Mouse (Mus musculus): ENCODE measurements around the gene Cnga1. TPM values are rescaled to one million over a fixed set of nuclear protein-coding genes. Genes with fewer than 3 reads are reported as not detected.

Gene Cnga1
- polyA plus RNA-seq (2012), result not detected in 2 replicates

GRCm38 (mm10) chr5:72644175-72644574 lies at the start of gene Cnga1:
TSS of gene Cnga1 (minus strand) at chr5:72644275.

GRCm38 (mm10) chr5:72647418-72647907 lies 3.4 kb upstream of the Cnga1 start, which contains the start of gene Nipal1:
TSS of gene Nipal1 (plus strand) at chr5:72647795.

GRCm38 (mm10) chr5:72587192-72587681 lies 56.8 kb downstream of the Cnga1 start, which contains the start of gene Gm5868:
TSS of gene Gm5868 (minus strand) at chr5:72587551.

GRCm38 (mm10) chr5:72580970-72581332 lies 63.1 kb downstream of the Cnga1 start, which contains the start of gene Zar1:
TSS of gene Zar1 (minus strand) at chr5:72581254.

DNA sequence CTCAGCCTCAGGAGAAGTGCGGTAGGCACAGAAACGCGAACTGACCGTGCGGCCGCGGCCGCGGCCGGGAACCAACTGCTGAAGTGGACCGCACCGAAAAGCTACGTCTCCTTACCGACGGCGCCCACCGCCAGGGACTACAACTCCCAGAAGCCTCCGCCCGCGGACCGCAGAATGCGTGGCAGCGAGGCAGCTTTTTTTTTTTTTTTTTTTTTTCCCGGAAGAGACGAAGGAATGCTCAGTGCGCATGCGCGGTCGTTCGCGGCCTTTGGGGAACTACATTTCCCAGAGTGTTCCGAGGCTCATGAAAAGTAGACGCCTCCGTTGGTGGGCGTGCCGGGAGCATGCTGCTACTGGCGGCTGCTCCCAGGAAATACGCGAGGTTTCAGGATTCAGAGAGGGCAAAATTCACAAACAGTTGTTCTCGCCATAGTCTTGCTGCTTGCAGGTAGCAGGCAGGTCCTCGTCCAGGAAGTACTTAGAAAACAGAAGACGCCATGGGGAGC lies 84.5 kb downstream of the Cnga1 start, which contains the start of gene Nfxl1:
TSS of gene Nfxl1 (minus strand) at position 141 of the 506 bp plus-strand sequence.

Other genes with a start within 250 kb of the Cnga1 start
- not detected in 2 replicates for gene Corin, start 139.8 kb downstream of the Cnga1 start, polyA plus RNA-seq (2012)
- gene Nfxl1, start 84.6 kb downstream of the Cnga1 start, polyA plus RNA-seq (2012), result 17.6 and 18.1 TPM in 2 replicates
- not detected in 2 replicates for gene Zar1, start 63.0 kb downstream of the Cnga1 start, polyA plus RNA-seq (2012)
- not detected in 2 replicates for gene Gm5868, start 56.7 kb downstream of the Cnga1 start, polyA plus RNA-seq (2012)
- gene Nipal1, start 3.5 kb upstream of the Cnga1 start, polyA plus RNA-seq (2012), result 0.17 and 0.18 TPM in 2 replicates
- 0.06 and 0.17 TPM in 2 replicates for gene Txk, start 108.5 kb upstream of the Cnga1 start, polyA plus RNA-seq (2012)
- gene Tec, start 224.2 kb upstream of the Cnga1 start, polyA plus RNA-seq (2012), result 2.0 and 2.3 TPM in 2 replicates